Mouse (Mus musculus) activated CD4-positive, CD25-positive, alpha-beta regulatory T cell, adult 9 weeks (primary cell): Measurements from ENCODE around the gene Jkamp. TPM values are rescaled to one million over a fixed set of nuclear protein-coding genes. Genes with fewer than 3 reads are reported as not detected.

Experiments used
- polyA plus RNA-seq: library from polyadenylated mRNA; unstranded; fragments of 100-300 nt; shearing (Covaris generic); gene quantifications from one replicate; pipeline ENCODE4 v1.2.1, GENCODE M21; 2017

The Jkamp gene
- polyA plus RNA-seq, result 45.5 TPM

GRCm38 (mm10) chr12:72085329-72086165 lies at the start of gene Jkamp, which contains the start of gene L3hypdh:
Jkamp (plus strand) TSS chr12:72085589.
L3hypdh (minus strand) TSS chr12:72085439.

GRCm38 (mm10) chr12:72070327-72071269 lies 14.8 kb upstream of the Jkamp start, which contains the start of gene Gpr135:
Gpr135 (minus strand) TSS chr12:72071125.

Other genes with a start within 250 kb of the Jkamp start
- gene Gpr135, start 14.5 kb upstream of the Jkamp start, polyA plus RNA-seq, result not detected
- not detected for gene L3hypdh, start 150 bp upstream of the Jkamp start, polyA plus RNA-seq
- not detected for gene Ccdc175, start 99.4 kb downstream of the Jkamp start, polyA plus RNA-seq